In the genomic region with DNA sequence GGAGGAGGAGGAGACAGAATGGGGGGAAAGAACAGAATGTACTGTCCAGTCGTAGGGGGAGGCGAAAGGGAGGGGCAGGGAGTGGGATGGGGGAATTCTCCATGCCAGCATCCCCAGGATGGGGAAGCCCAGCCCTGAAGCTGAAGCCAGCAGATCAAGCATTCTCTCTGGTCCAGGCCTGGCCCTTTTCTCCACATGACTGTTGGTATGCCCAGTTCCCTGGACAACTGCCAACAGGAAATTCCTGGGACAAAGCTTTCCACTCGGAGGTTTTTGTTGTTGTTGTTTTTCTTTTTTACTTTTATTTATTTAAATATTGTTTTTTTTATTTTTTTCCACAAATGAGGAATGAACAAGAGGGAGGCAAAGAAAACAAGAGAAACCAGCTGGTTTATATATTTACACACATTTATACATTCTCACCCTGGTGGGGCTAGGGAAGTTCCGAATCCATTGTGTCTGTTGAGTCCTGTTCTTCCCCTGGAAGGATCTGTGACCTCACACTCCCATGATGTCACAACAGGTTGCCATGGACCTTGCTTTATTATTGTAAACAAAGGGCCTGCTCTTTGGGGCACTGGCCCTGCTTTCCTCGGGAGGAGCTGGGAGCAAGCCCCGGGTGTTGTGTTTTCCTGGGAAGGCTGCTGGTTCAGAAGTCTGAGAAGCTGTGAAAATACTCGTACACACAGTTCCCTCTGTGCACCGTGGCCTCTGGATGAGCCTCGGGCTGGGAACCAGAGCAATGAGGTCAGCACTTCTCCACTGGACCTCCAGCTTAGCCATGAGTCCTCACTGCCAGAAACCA, we compare ENCODE assay signal across 8 mouse cellular contexts.
DNase-seq lines count a peak whose midpoint lies in the region; ATAC-seq and TF ChIP-seq lines count a peak whose summit lies in the region.
"Had no signal": no experiment of that assay in that cellular context is flagged by ENCODE, and none has a peak within 500 bp of the region (broad histone marks: within the 10 kb centered on the region; RNA-seq: fewer than 3 reads in every experiment).

No protein-coding gene starts in this region.

- WGBS in spleen, adult 2 months, result 69% methylated on average over 9 of the region's 9 CpGs
- 46% methylated on average over 9 of the region's 9 CpGs for WGBS in embryonic facial prominence, embryonic 10.5 days
- 31% methylated on average over 9 of the region's 9 CpGs for WGBS in heart, embryonic 11.5 days (ENCODE audit: insufficient replicate concordance)
- 31% methylated on average over 9 of the region's 9 CpGs for WGBS in kidney, embryonic 16.5 days
- 51% methylated on average over 9 of the region's 9 CpGs for WGBS in midbrain, embryonic 14.5 days

- no peaks in the 10 kb centered on the region; the same call in 1 of the 2 replicates for H3K4me1 ChIP-seq in spleen, adult 2 months (ENCODE audit: control insufficient read depth, insufficient read depth, insufficient read length)
- H3K4me1 ChIP-seq in embryonic facial prominence, embryonic 10.5 days, result peaks cover 33% of the 10 kb centered on the region
- H3K4me1 ChIP-seq in heart, embryonic 11.5 days (ENCODE audit: control insufficient read depth, insufficient read depth, low read length), result peaks cover 6% of the 10 kb centered on the region; the same call in 1 of the 2 replicates
- peaks cover 21% of the 10 kb centered on the region for H3K4me1 ChIP-seq in kidney, embryonic 16.5 days (ENCODE audit: insufficient read depth, low read length)
- H3K4me1 ChIP-seq in midbrain, embryonic 14.5 days (ENCODE audit: control insufficient read depth, insufficient read depth, low read length), result peaks cover 12% of the 10 kb centered on the region

- no peak for DNase-seq in spleen, adult 2 months (ENCODE audit: low read depth in 1 of 2, low spot score in 2 of 2)
- DNase-seq in spleen, postnatal 4 days (ENCODE audit: low spot score in 2 of 2), result no peak
- peak; percentile 42 for DNase-seq in embryonic facial prominence, embryonic 10.5 days (ENCODE audit: low spot score)
- peak; percentile 73 for DNase-seq in midbrain, embryonic 14.5 days
- DNase-seq in frontal cortex, postnatal 10 days (ENCODE audit: low spot score in 2 of 2), result no peak

- no peaks in the 10 kb centered on the region for H3K9me3 ChIP-seq in embryonic facial prominence, embryonic 10.5 days
- no peaks in the 10 kb centered on the region for H3K9me3 ChIP-seq in heart, embryonic 11.5 days (replicated peaks; ENCODE audit: control insufficient read depth, low read length)
- H3K9me3 ChIP-seq in kidney, embryonic 16.5 days (ENCODE audit: low read length), result no peaks in the 10 kb centered on the region
- H3K9me3 ChIP-seq in midbrain, embryonic 14.5 days (ENCODE audit: control insufficient read depth, low read length), result no peaks in the 10 kb centered on the region

- no peak overlapping the region for H3K4me3 ChIP-seq in spleen, adult 2 months (ENCODE audit: extremely low read depth, insufficient read depth, insufficient read length)
- H3K4me3 ChIP-seq in embryonic facial prominence, embryonic 10.5 days, result no peak overlapping the region
- no peak overlapping the region for H3K4me3 ChIP-seq in heart, embryonic 11.5 days (ENCODE audit: low read depth, low read length)
- no peak overlapping the region for H3K4me3 ChIP-seq in kidney, embryonic 16.5 days (ENCODE audit: low read length)
- no peak overlapping the region for H3K4me3 ChIP-seq in midbrain, embryonic 14.5 days (replicated peaks; ENCODE audit: low read depth, low read length)
- H3K4me3 ChIP-seq: megakaryocyte, embryonic 14.5 days had no signal

- no peak for TF ChIP-seq POLR2A in spleen, adult 2 months (IDR thresholded peaks at IDR 0.05; ENCODE audit: low read depth, low read length)

- peak overlapping the region; percentile 58 for H3K27ac ChIP-seq in spleen, adult 2 months (ENCODE audit: insufficient read depth, low read length)
- H3K27ac ChIP-seq in embryonic facial prominence, embryonic 10.5 days (replicated peaks), result peak overlapping the region; percentile 52; the same call in 1 of the 2 replicates
- H3K27ac ChIP-seq in heart, embryonic 11.5 days (ENCODE audit: low read depth, low read length), result peak overlapping the region; percentile 75
- peak overlapping the region; percentile 78 for H3K27ac ChIP-seq in kidney, embryonic 16.5 days (ENCODE audit: low read length)
- H3K27ac ChIP-seq in midbrain, embryonic 14.5 days (replicated peaks; ENCODE audit: low read depth, low read length), result no peak overlapping the region

- no peak overlapping the region for H3K9ac ChIP-seq in heart, embryonic 11.5 days (ENCODE audit: low read depth, low read length)
- H3K9ac ChIP-seq in kidney, embryonic 16.5 days (replicated peaks; ENCODE audit: low read length), result 0 out of 2 replicates have a peak overlapping the region, but pooled peaks have one; percentile 15
- H3K9ac ChIP-seq in midbrain, embryonic 14.5 days (replicated peaks; ENCODE audit: low read length), result no peak overlapping the region

- no peak overlapping the region for H3K4me2 ChIP-seq in heart, embryonic 11.5 days
- no peak overlapping the region for H3K4me2 ChIP-seq in kidney, embryonic 16.5 days (replicated peaks; ENCODE audit: low read depth, low read length)
- no peak overlapping the region for H3K4me2 ChIP-seq in midbrain, embryonic 14.5 days (ENCODE audit: low read length)

- peak; percentile 27; the same call in 1 of the 2 replicates for ATAC-seq in heart, embryonic 11.5 days (replicated peaks; ENCODE audit: insufficient number of reproducible peaks, low FRiP score, low TSS enrichment)
- ATAC-seq in kidney, embryonic 16.5 days (ENCODE audit: low FRiP score, low TSS enrichment), result peak; percentile 66
- ATAC-seq in midbrain, embryonic 14.5 days (ENCODE audit: low FRiP score, low TSS enrichment), result no peak

- H3K27me3 ChIP-seq in spleen, adult 2 months (ENCODE audit: control insufficient read depth, insufficient read depth, low read length), result no peaks in the 10 kb centered on the region
- peaks cover 46% of the 10 kb centered on the region for H3K27me3 ChIP-seq in embryonic facial prominence, embryonic 10.5 days (replicated peaks; ENCODE audit: low read depth, poor library complexity, severe bottlenecking)
- H3K27me3 ChIP-seq in heart, embryonic 11.5 days (ENCODE audit: control insufficient read depth, insufficient read depth, low read length), result peaks cover 2% of the 10 kb centered on the region; the same call in 1 of the 2 replicates
- H3K27me3 ChIP-seq in kidney, embryonic 16.5 days (ENCODE audit: insufficient read depth, low read length), result no peaks in the 10 kb centered on the region
- no peaks in the 10 kb centered on the region for H3K27me3 ChIP-seq in midbrain, embryonic 14.5 days (ENCODE audit: control insufficient read depth, insufficient read depth, low read length)

- TF ChIP-seq CTCF in spleen, adult 2 months (IDR thresholded peaks at IDR 0.05; ENCODE audit: extremely low read depth, insufficient read depth, insufficient read length, insufficient replicate concordance), result no peak

- H3K36me3 ChIP-seq in spleen, adult 2 months (ENCODE audit: control insufficient read depth, insufficient read depth, low read length), result no peaks in the 10 kb centered on the region
- H3K36me3 ChIP-seq in embryonic facial prominence, embryonic 10.5 days (replicated peaks), result no peaks in the 10 kb centered on the region
- no peaks in the 10 kb centered on the region for H3K36me3 ChIP-seq in heart, embryonic 11.5 days (ENCODE audit: control insufficient read depth, insufficient read depth, low read length)
- H3K36me3 ChIP-seq in kidney, embryonic 16.5 days (ENCODE audit: insufficient read depth, low read length), result no peaks in the 10 kb centered on the region
- H3K36me3 ChIP-seq in midbrain, embryonic 14.5 days (ENCODE audit: control insufficient read depth, insufficient read depth, low read length), result no peaks in the 10 kb centered on the region

Comparison
In these comparisons a context has a peak if more than half of its experiments do, and no peak if none do; other contexts are left out.
1. DNase-seq: peak in embryonic facial prominence, embryonic 10.5 days (single experiment) and midbrain, embryonic 14.5 days (single experiment); none in spleen, adult 2 months (0 of 2), spleen, postnatal 4 days (0 of 2) and frontal cortex, postnatal 10 days (0 of 2).